Mouse (Mus musculus): Measurements from ENCODE around the gene Gm10518. TPM values are rescaled to one million over a fixed set of nuclear protein-coding genes. Genes with fewer than 3 reads are reported as not detected.

Gm10518 gene
- polyA plus RNA-seq (2012; rRNA removed; ENCODE audit: low replicate concordance), result not detected in 2 replicates

GRCm38 (mm10) chr1:179802610-179803512 is at the start of gene Gm10518:
Gene Gm10518 (plus strand): TSS chr1:179803376.

GRCm38 (mm10) chr1:179803513-179804139 is 450 bp downstream of the Gm10518 start, which contains the start of gene Ahctf1:
Gene Ahctf1 (minus strand): TSS chr1:179803680.

Other genes with a start within 250 kb of the Gm10518 start
- 6.7 and 8.1 TPM in 2 replicates for gene Sccpdh, start 135.2 kb upstream of the Gm10518 start, polyA plus RNA-seq (2012; rRNA removed; ENCODE audit: low replicate concordance)
- gene Kif28, start 58.1 kb upstream of the Gm10518 start, polyA plus RNA-seq (2012; rRNA removed; ENCODE audit: low replicate concordance), result not detected in 2 replicates
- gene Ahctf1, start 304 bp downstream of the Gm10518 start, polyA plus RNA-seq (2012; rRNA removed; ENCODE audit: low replicate concordance), result 1.4 and 3.2 TPM in 2 replicates
- gene Cdc42bpa, start 157.1 kb downstream of the Gm10518 start, polyA plus RNA-seq (2012; rRNA removed; ENCODE audit: low replicate concordance), result 6.9 and 7.7 TPM in 2 replicates

Measured in duodenum, adult 2 months (tissue).